Mouse (Mus musculus): ENCODE measurements around the gene Nudt10. TPM values are rescaled to one million over a fixed set of nuclear protein-coding genes. Genes with fewer than 3 reads are reported as not detected.
"Not testable (repeated sequence)": the region's sequence is repeated elsewhere in the genome, so short reads cannot be mapped to it uniquely, and the experiment has no call there.

Nudt10 gene
- 0.13 TPM in 1 of 2 replicates, not detected in the other for total RNA-seq (2014; rRNA removed)
- polyA plus RNA-seq (2012; rRNA removed): not detected in 2 replicates

- DNase-seq (ENCODE audit: extremely low read depth, low read depth, low spot score); H3K27ac ChIP-seq (replicated peaks; ENCODE audit: insufficient read depth, low read depth, low read length); H3K36me3 ChIP-seq (ENCODE audit: control insufficient read depth, insufficient read depth, low read length); H3K4me3 ChIP-seq (ENCODE audit: insufficient read depth, low read depth, low read length); H3K4me1 ChIP-seq (ENCODE audit: control insufficient read depth, insufficient read depth, low read length); H3K79me2 ChIP-seq (ENCODE audit: control insufficient read depth, insufficient read depth, low read length); H3K27me3 ChIP-seq (ENCODE audit: control insufficient read depth, insufficient read depth, low read length); H3K9ac ChIP-seq (ENCODE audit: low read depth, low read length): not testable (repeated sequence)
- 3% methylated on average over 7 of the region's 116 CpGs for WGBS
Measured at GRCm38 (mm10) chrX:6172823-6173640, at the start of gene Nudt10. Gene Nudt10, minus strand, starts transcription at chrX:6173015.

GRCm38 (mm10) chrX:6172136-6172822 lies 536 bp downstream of the Nudt10 start:
- H3K36me3 ChIP-seq (ENCODE audit: control insufficient read depth, insufficient read depth, low read length); H3K79me2 ChIP-seq (ENCODE audit: control insufficient read depth, insufficient read depth, low read length); H3K4me1 ChIP-seq (ENCODE audit: control insufficient read depth, insufficient read depth, low read length); H3K27me3 ChIP-seq (ENCODE audit: control insufficient read depth, insufficient read depth, low read length); H3K9ac ChIP-seq (ENCODE audit: low read depth, low read length); H3K27ac ChIP-seq (replicated peaks; ENCODE audit: insufficient read depth, low read depth, low read length); DNase-seq (ENCODE audit: extremely low read depth, low read depth, low spot score); H3K4me3 ChIP-seq (ENCODE audit: insufficient read depth, low read depth, low read length): not testable (repeated sequence)
- 0% methylated on average over 20 of the region's 64 CpGs for WGBS

- no peaks in the 10 kb centered on the region for H3K36me3 ChIP-seq (ENCODE audit: control insufficient read depth, insufficient read depth, low read length)
- no peak overlapping the region for H3K27ac ChIP-seq (replicated peaks; ENCODE audit: insufficient read depth, low read depth, low read length)
- DNase-seq (ENCODE audit: extremely low read depth, low read depth, low spot score): no peak
- H3K4me3 ChIP-seq (ENCODE audit: insufficient read depth, low read depth, low read length): no peak overlapping the region
- no peak overlapping the region for H3K9ac ChIP-seq (ENCODE audit: low read depth, low read length)
- H3K79me2 ChIP-seq (ENCODE audit: control insufficient read depth, insufficient read depth, low read length): no peaks in the 10 kb centered on the region
- TF ChIP-seq POLR2A (IDR thresholded peaks at IDR 0.05; ENCODE audit: extremely low read depth, insufficient read depth, low read length): no peak
- no peak for TF ChIP-seq CTCF (IDR thresholded peaks at IDR 0.05; ENCODE audit: low read depth, low read length)
- WGBS: 5% methylated on average over 10 of the region's 12 CpGs
- H3K4me1 ChIP-seq (ENCODE audit: control insufficient read depth, insufficient read depth, low read length): no peaks in the 10 kb centered on the region
- H3K27me3 ChIP-seq (ENCODE audit: control insufficient read depth, insufficient read depth, low read length): no peaks in the 10 kb centered on the region
Measured at GRCm38 (mm10) chrX:6171718-6172117, 1.1 kb downstream of the Nudt10 start.

Other genes with a start within 250 kb of the Nudt10 start
- 0.09 and 0.13 TPM in 2 replicates for gene Nudt11, start 125.6 kb downstream of the Nudt10 start, total RNA-seq (2014; rRNA removed)
- 0.11 and 0.14 TPM in 2 replicates for gene Nudt11, start 125.6 kb downstream of the Nudt10 start, polyA plus RNA-seq (2012; rRNA removed)
- not detected in 2 replicates for gene AU022751, start 89.6 kb downstream of the Nudt10 start, total RNA-seq (2014; rRNA removed)
- not detected in 2 replicates for gene AU022751, start 89.6 kb downstream of the Nudt10 start, polyA plus RNA-seq (2012; rRNA removed)
- not detected in 2 replicates for gene Bmp15, start 147.7 kb upstream of the Nudt10 start, total RNA-seq (2014; rRNA removed)
- not detected in 2 replicates for gene Bmp15, start 147.7 kb upstream of the Nudt10 start, polyA plus RNA-seq (2012; rRNA removed)
- gene Shroom4, start 226.8 kb upstream of the Nudt10 start, total RNA-seq (2014; rRNA removed): 0.74 and 0.87 TPM in 2 replicates
- 0.15 and 0.29 TPM in 2 replicates for gene Shroom4, start 226.8 kb upstream of the Nudt10 start, polyA plus RNA-seq (2012; rRNA removed)

Data from liver, adult 2 months (tissue).